Mouse (Mus musculus): ENCODE results near the gene Dnmt3c. TPM values are rescaled to one million over a fixed set of nuclear protein-coding genes. Genes with fewer than 3 reads are reported as not detected.
"Not testable (repeated sequence)": the region's sequence is repeated elsewhere in the genome, so short reads cannot be mapped to it uniquely, and the experiment has no call there.

The Dnmt3c gene
- polyA plus RNA-seq, 1 experiment from 2014 or later: not detected

DNA sequence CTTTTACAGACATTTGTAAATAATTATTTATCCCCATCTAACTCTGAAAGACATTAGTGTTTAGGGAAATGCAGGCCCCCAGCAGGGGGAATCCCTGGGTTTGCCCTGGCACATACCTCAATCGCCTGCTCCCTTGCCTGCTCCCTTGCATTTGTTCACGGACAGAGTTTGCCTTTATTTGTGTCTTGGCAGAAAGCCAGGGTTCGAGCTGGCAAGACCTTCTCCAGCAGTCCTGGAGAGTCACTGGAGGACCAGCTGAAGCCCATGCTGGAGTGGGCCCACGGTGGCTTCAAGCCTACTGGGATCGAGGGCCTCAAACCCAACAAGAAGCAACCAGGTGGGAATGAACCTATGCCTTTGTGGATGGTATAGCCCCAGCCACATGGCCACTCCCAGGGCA is 26.3 kb upstream of the Dnmt3c start:
- no peak overlapping the region for H3K4me3 ChIP-seq (ENCODE audit: low read length)
- H3K4me2 ChIP-seq (replicated peaks; ENCODE audit: low read depth, low read length): no peak overlapping the region
- 75% methylated on average over 5 of the region's 5 CpGs for WGBS
- H3K27ac ChIP-seq (ENCODE audit: low read length): no peak overlapping the region
- no peak overlapping the region for H3K9ac ChIP-seq (replicated peaks; ENCODE audit: low read length)
- no peaks in the 10 kb centered on the region for H3K27me3 ChIP-seq (ENCODE audit: insufficient read depth, low read length)
- ATAC-seq (ENCODE audit: low FRiP score, low TSS enrichment): no peak
- H3K4me1 ChIP-seq (ENCODE audit: insufficient read depth, low read length): no peaks in the 10 kb centered on the region
- H3K36me3 ChIP-seq (ENCODE audit: insufficient read depth, low read length): peaks cover 8% of the 10 kb centered on the region; the same call in 1 of the 2 replicates
- no peaks in the 10 kb centered on the region for H3K9me3 ChIP-seq (ENCODE audit: low read length)

DNA sequence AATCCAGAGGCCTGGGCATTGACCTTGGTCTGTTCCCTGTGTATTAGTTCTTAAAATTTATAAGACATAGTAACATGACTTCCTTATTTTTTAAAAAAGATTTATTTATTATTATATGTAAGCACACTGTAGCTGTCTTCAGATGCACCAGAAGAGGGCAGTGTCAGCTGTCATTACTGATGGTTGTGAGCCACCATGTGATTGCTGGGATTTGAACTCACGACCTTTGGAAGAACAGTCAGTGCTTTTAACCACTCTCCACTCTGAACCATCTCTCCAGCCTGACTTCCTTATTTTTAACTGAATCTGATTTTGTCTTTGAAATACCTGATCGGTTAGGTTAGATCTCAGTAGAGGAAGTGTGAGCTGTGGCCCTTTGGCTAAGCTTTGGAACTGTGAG is 23.8 kb upstream of the Dnmt3c start:
- Histone ChIP-seq H3K36me3 (ENCODE audit: insufficient read depth, low read length) (0 out of 2 replicates have a peak, but pooled peaks cover 9% of the 10 kb centered on the region), H3K4me3 (ENCODE audit: low read length) (no peak overlapping the region), H3K27me3 (ENCODE audit: insufficient read depth, low read length) (no peaks in the 10 kb centered on the region), H3K4me1 (ENCODE audit: insufficient read depth, low read length) (no peaks in the 10 kb centered on the region), H3K4me2 (replicated peaks; ENCODE audit: low read depth, low read length) (no peak overlapping the region), H3K9ac (replicated peaks; ENCODE audit: low read length) (no peak overlapping the region), H3K27ac (ENCODE audit: low read length) (no peak overlapping the region), H3K9me3 (ENCODE audit: low read length) (no peaks in the 10 kb centered on the region)
- ATAC-seq (ENCODE audit: low FRiP score, low TSS enrichment): no peak
- WGBS: 96% methylated on average over 2 of the region's 2 CpGs

DNA sequence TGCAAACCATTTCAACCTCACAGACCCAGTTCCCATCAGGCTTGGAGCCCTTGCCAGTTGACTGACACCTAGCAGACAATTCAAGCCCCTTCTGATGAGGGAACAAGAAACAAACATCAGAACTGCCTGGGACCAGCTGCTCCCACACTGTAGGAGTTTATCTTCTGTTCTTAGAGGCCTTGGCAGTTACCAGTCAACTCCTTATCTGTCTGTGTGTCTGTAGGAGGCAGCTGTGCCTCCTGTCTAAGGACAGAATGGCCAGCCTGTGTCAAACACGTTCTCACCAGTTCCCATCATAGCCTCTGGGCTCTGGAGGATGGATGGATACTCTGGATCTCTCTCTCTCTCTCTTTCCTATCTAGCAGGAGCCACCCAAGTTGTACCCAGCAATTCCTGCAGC is 21.1 kb upstream of the Dnmt3c start:
- not testable (repeated sequence) for H3K4me3 ChIP-seq (ENCODE audit: low read length); H3K27ac ChIP-seq (ENCODE audit: low read length); H3K27me3 ChIP-seq (ENCODE audit: insufficient read depth, low read length); H3K4me2 ChIP-seq (replicated peaks; ENCODE audit: low read depth, low read length); H3K9me3 ChIP-seq (ENCODE audit: low read length); ATAC-seq (ENCODE audit: low FRiP score, low TSS enrichment); H3K4me1 ChIP-seq (ENCODE audit: insufficient read depth, low read length); H3K9ac ChIP-seq (replicated peaks; ENCODE audit: low read length)
- peaks cover 14% of the 10 kb centered on the region for H3K36me3 ChIP-seq (ENCODE audit: insufficient read depth, low read length)
- WGBS: 71% methylated on average over 1 of the region's 1 CpGs

DNA sequence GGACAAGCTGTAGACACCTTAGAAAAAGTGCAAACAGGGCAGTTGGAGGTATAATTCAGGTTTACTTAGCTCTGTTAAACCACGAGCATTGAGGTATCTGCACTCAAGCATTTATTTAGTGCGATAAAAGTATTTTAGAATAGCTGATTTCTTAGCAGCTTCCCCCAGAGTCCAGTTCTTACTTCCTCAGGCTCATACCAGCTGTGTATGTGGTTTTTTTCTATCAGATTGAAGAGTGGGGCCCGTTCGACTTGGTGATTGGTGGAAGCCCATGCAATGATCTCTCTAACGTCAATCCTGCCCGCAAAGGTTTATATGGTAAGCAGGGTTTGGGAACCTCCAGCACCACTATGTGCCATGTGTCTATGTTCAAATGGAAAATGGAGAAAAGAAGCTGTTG is 19.5 kb upstream of the Dnmt3c start:
- Histone ChIP-seq H3K9me3 (ENCODE audit: low read length) (no peaks in the 10 kb centered on the region), H3K4me2 (replicated peaks; ENCODE audit: low read depth, low read length) (no peak overlapping the region), H3K36me3 (ENCODE audit: insufficient read depth, low read length) (peaks cover 24% of the 10 kb centered on the region), H3K9ac (replicated peaks; ENCODE audit: low read length) (no peak overlapping the region), H3K27ac (ENCODE audit: low read length) (no peak overlapping the region), H3K4me1 (ENCODE audit: insufficient read depth, low read length) (no peaks in the 10 kb centered on the region), H3K27me3 (ENCODE audit: insufficient read depth, low read length) (no peaks in the 10 kb centered on the region), H3K4me3 (ENCODE audit: low read length) (no peak overlapping the region)
- ATAC-seq (ENCODE audit: low FRiP score, low TSS enrichment): no peak
- WGBS: 90% methylated on average over 6 of the region's 6 CpGs

DNA sequence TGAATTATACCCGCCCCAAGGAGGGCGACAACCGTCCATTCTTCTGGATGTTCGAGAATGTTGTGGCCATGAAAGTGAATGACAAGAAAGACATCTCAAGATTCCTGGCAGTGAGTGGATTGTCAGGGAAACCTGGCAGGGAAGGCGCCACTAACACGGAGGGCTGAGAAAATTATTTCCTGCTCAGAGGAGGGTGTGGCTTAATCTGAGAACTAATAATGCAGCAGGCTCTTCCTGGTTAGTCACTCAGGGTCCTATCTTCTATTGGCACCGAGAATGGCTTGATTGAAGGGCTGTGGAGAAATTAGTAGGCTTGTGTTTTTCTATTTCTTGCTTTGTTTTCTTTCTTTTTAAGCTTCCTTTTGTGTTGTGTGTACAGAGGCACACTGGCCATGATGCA is 18.9 kb upstream of the Dnmt3c start:
- peaks cover 24% of the 10 kb centered on the region for H3K36me3 ChIP-seq (ENCODE audit: insufficient read depth, low read length)
- H3K4me1 ChIP-seq (ENCODE audit: insufficient read depth, low read length): no peaks in the 10 kb centered on the region
- H3K9me3 ChIP-seq (ENCODE audit: low read length): no peaks in the 10 kb centered on the region
- H3K9ac ChIP-seq (replicated peaks; ENCODE audit: low read length): no peak overlapping the region
- 88% methylated on average over 7 of the region's 7 CpGs for WGBS
- no peak overlapping the region for H3K4me2 ChIP-seq (replicated peaks; ENCODE audit: low read depth, low read length)
- no peaks in the 10 kb centered on the region for H3K27me3 ChIP-seq (ENCODE audit: insufficient read depth, low read length)
- no peak overlapping the region for H3K4me3 ChIP-seq (ENCODE audit: low read length)
- ATAC-seq (ENCODE audit: low FRiP score, low TSS enrichment): no peak
- H3K27ac ChIP-seq (ENCODE audit: low read length): no peak overlapping the region

DNA sequence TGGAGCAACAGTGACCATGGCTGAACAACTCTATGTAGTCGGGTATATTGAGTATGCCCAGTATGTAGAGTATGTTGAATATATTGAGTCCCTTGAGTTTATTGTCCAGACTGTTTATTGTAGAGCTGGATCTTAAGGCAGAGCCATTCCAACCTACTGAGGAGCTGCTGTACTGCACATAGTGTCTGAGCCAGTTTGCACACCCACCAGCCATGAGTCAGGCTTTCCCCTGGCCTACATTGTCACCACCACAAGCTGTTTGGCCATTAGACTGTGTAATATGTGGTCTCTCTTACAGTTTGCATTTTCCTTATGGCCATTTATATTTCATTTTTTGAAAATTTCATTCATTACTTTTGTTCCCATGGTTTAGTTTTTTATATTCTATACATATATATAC is 16.5 kb upstream of the Dnmt3c start:
- Histone ChIP-seq H3K4me2 (replicated peaks; ENCODE audit: low read depth, low read length) (no peak overlapping the region), H3K27me3 (ENCODE audit: insufficient read depth, low read length) (no peaks in the 10 kb centered on the region), H3K9ac (replicated peaks; ENCODE audit: low read length) (no peak overlapping the region), H3K9me3 (ENCODE audit: low read length) (no peaks in the 10 kb centered on the region), H3K36me3 (ENCODE audit: insufficient read depth, low read length) (peaks cover 24% of the 10 kb centered on the region), H3K27ac (ENCODE audit: low read length) (no peak overlapping the region), H3K4me3 (ENCODE audit: low read length) (no peak overlapping the region), H3K4me1 (ENCODE audit: insufficient read depth, low read length) (no peaks in the 10 kb centered on the region)
- ATAC-seq (ENCODE audit: low FRiP score, low TSS enrichment): no peak
- 81% methylated on average over 1 of the region's 1 CpGs for WGBS

DNA sequence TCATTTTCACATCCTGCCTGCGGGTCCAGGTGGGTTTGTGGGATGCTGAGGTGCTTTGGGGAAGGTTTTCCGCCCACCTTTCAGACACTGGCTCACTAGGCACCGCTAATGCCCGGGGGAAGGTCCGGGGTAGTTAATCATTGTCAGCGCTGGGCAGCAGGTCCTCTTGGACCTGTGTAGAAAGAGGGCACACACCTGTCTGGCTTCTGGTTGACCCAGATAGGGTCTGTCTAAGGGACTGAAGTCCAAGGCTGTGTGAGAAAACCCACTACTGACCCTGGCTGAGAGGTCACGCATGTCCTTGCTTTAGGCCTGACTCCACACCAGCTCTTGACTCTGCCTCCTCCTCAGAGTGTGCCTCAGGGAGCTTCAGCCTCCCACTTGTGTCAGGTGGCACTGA is 3.0 kb upstream of the Dnmt3c start:
- WGBS: 61% methylated on average over 6 of the region's 7 CpGs
- not testable (repeated sequence) for H3K9ac ChIP-seq (replicated peaks; ENCODE audit: low read length); H3K27ac ChIP-seq (ENCODE audit: low read length); H3K36me3 ChIP-seq (ENCODE audit: insufficient read depth, low read length); H3K4me2 ChIP-seq (replicated peaks; ENCODE audit: low read depth, low read length); H3K27me3 ChIP-seq (ENCODE audit: insufficient read depth, low read length); H3K4me3 ChIP-seq (ENCODE audit: low read length); H3K9me3 ChIP-seq (ENCODE audit: low read length); H3K4me1 ChIP-seq (ENCODE audit: insufficient read depth, low read length)
- peak; percentile 76; the same call in 1 of the 2 replicates for ATAC-seq (ENCODE audit: low FRiP score, low TSS enrichment)

DNA sequence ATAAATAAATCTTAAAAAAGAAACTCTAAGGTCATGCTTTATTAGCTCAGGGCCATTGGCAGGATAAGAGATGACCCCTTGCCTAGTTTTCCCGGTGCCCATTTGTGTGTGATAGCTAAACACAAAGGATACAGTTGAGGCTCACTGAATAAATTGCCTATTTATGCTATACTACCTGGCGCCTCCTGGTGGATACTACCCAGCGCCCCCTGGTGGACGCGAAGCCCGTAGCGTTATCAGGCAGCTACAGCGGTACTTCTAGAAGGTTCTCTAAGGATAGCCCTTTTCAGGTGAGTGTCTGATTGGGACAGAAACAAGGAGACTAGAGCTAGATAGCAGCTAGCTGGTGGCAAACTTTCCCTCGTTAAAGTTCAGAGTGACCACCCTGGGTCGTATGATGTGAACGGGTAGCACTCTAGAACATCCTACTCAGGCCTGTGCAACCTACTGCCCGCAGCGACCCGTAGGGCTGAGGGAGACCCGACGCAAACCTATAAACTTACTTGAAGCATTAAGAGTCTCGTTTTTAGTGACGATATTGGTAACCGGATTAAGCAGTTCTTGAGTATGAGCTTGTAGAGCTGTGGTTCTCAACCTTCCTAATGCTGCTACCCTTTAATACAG is 1.9 kb upstream of the Dnmt3c start:
- H3K9ac ChIP-seq (replicated peaks; ENCODE audit: low read length): no peak overlapping the region
- no peaks in the 10 kb centered on the region for H3K36me3 ChIP-seq (ENCODE audit: insufficient read depth, low read length)
- no peaks in the 10 kb centered on the region for H3K4me1 ChIP-seq (ENCODE audit: insufficient read depth, low read length)
- H3K27ac ChIP-seq (ENCODE audit: low read length): no peak overlapping the region
- H3K27me3 ChIP-seq (ENCODE audit: insufficient read depth, low read length): no peaks in the 10 kb centered on the region
- 70% methylated on average over 19 of the region's 19 CpGs for WGBS
- no peak for ATAC-seq (ENCODE audit: low FRiP score, low TSS enrichment)
- H3K4me3 ChIP-seq (ENCODE audit: low read length): no peak overlapping the region
- H3K4me2 ChIP-seq (replicated peaks; ENCODE audit: low read depth, low read length): no peak overlapping the region
- no peaks in the 10 kb centered on the region for H3K9me3 ChIP-seq (ENCODE audit: low read length)

DNA sequence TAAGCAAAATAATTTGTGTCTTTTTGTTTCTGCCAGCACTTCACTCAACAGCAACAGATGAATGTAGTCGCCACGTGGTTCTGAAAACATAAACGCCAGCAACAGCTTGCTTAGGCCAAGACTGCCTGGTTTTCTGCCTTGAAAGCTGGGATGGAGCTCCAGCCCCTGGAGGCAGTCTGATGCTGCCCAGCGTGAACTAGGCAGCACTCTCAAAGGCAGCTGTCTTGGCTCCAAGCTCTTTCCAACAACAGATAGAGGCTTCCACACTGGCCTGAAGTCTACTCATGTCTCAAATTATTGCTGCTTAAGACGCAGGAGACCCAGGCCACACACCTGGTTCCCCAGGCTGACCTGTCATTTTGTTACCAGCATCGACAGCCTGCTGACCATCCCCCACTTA is 6.9 kb downstream of the Dnmt3c start:
- Histone ChIP-seq H3K4me3 (ENCODE audit: low read length) (no peak overlapping the region), H3K27ac (ENCODE audit: low read length) (no peak overlapping the region), H3K9ac (replicated peaks; ENCODE audit: low read length) (no peak overlapping the region), H3K9me3 (ENCODE audit: low read length) (no peaks in the 10 kb centered on the region), H3K4me1 (ENCODE audit: insufficient read depth, low read length) (no peaks in the 10 kb centered on the region), H3K36me3 (ENCODE audit: insufficient read depth, low read length) (no peaks in the 10 kb centered on the region), H3K4me2 (replicated peaks; ENCODE audit: low read depth, low read length) (no peak overlapping the region), H3K27me3 (ENCODE audit: insufficient read depth, low read length) (no peaks in the 10 kb centered on the region)
- WGBS: 32% methylated on average over 6 of the region's 6 CpGs
- no peak for ATAC-seq (ENCODE audit: low FRiP score, low TSS enrichment)

DNA sequence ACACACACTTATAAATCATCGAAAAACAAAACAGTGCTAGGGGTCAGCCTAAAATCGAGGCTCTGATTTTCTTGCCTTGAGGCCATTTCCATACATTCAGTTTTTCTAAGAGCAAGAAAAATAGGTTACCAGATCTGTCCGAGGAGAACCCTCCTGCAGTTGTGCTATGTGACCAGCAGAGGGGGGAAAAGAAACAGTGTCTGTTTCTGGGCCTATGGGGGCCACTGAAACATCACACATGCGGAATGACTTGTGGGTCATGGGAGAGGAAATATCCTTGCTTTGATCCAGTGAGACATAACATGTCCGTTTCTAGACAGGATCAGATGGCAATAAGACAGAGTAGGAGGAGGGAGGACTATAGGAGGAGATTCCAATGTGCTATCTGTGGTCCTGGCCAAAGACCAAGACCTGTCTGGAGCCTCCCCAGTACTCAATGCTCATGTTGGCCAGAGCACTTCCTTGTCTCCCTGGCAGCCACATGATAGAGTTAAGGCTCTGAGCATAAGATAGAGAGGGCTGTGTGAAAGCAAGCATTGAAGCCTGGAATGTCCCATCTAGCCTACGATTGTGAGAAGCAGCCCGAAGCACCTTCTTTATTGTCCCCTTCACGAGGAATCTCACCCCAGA is 14.4 kb downstream of the Dnmt3c start:
- H3K4me1 ChIP-seq (ENCODE audit: insufficient read depth, low read length): peaks cover 10% of the 10 kb centered on the region; the same call in 1 of the 2 replicates
- H3K4me2 ChIP-seq (replicated peaks; ENCODE audit: low read depth, low read length): no peak overlapping the region
- WGBS: 42% methylated on average over 8 of the region's 8 CpGs
- H3K27ac ChIP-seq (ENCODE audit: low read length): no peak overlapping the region
- no peaks in the 10 kb centered on the region for H3K36me3 ChIP-seq (ENCODE audit: insufficient read depth, low read length)
- no peaks in the 10 kb centered on the region for H3K27me3 ChIP-seq (ENCODE audit: insufficient read depth, low read length)
- ATAC-seq (ENCODE audit: low FRiP score, low TSS enrichment): no peak
- no peak overlapping the region for H3K9ac ChIP-seq (replicated peaks; ENCODE audit: low read length)
- no peak overlapping the region for H3K4me3 ChIP-seq (ENCODE audit: low read length)
- H3K9me3 ChIP-seq (ENCODE audit: low read length): no peaks in the 10 kb centered on the region

Data from kidney, embryonic 16.5 days (tissue).